Mouse (Mus musculus): Measurements from ENCODE around the gene Mis12. TPM values are rescaled to one million over a fixed set of nuclear protein-coding genes. Genes with fewer than 3 reads are reported as not detected.

The Mis12 gene
- total and polyA plus RNA-seq, 3 experiments, result 23.4 to 36.3 (median 35.6) TPM

DNA sequence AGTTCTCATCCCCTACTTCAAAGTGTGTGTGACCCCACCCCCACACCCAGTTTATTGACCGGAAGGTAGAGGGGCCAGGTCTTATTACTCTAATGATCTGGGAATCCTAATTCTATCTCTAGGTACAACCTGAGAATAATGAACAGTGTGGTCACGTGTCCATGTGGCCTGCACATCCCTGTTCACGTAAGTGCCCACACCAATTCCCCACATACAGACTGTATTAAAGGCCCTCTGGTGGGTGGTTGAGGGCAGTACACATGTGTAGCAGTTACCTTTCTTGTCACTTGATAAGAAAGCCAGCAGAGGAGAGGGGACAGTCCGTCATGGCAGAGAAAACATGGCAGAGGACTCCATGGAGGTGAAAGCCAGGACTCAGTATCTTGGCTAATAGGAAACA, 45.5 kb upstream of the Mis12 start:
- DNase-seq (ENCODE audit: extremely low read depth), result peak; percentile 56

DNA sequence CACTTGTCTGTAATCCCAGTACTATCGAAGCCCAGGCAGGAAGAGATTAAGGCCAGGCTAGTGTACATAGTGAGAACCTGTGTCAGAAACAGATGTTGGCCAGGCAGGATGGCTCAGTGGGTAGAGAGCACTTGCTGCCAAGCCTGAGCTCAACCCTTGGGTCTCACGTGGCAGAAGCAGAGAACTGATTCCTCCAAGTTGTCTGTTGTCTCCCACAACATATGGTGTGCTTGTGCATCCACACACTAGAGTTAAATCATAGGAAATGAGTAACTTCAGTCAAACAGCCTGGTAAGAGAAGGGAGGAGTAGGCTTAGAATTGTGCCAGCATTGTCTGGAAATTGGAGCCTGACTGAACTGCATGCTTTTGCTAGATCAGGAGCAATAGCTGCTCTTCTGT, 44.2 kb upstream of the Mis12 start:
- peaks cover 69 to 85% of the 10 kb centered on the region in 2 experiments for H3K36me3 ChIP-seq (replicated peaks in 1 of 2; ENCODE audit: control insufficient read depth in 1 of 2, insufficient read depth in 1 of 2, low read length in 1 of 2)
- H3K4me1 ChIP-seq (ENCODE audit: control insufficient read depth in 1 of 2, insufficient read depth in 2 of 2), result peaks cover 6 to 34% of the 10 kb centered on the region in 2 experiments
- no peak overlapping the region for H3K9ac ChIP-seq (ENCODE audit: insufficient read depth, low read depth)
- in situ Hi-C loops (cut with MboI; ENCODE audit: low pct_ligation_motif_present, low pct_unique_long_range_greater_than_20kb, low sequenced_read_pairs), result no loop called here
- TF ChIP-seq HCFC1 (IDR thresholded peaks at IDR 0.05; ENCODE audit: low read depth, low read length) (no peak), SMC3 (IDR thresholded peaks at IDR 0.05; ENCODE audit: low read depth, low read length) (no peak), KAT2A (IDR thresholded peaks at IDR 0.05; ENCODE audit: insufficient replicate concordance, low read length) (no peak), MAZ (IDR thresholded peaks at IDR 0.05; ENCODE audit: low read depth, low read length) (no peak), JUN (IDR thresholded peaks at IDR 0.05; ENCODE audit: insufficient read depth, low read depth, low read length) (no peak), EP300 (IDR thresholded peaks at IDR 0.05; ENCODE audit: low read length) (no peak), ZKSCAN1 (IDR thresholded peaks at IDR 0.05; ENCODE audit: borderline replicate concordance, low read depth, low read length) (no peak), SIN3A (IDR thresholded peaks at IDR 0.05; ENCODE audit: low read length) (no peak), NRF1 (IDR thresholded peaks at IDR 0.05; ENCODE audit: low read depth, low read length) (no peak), NELFE (IDR thresholded peaks at IDR 0.05; ENCODE audit: low read depth, low read length) (no peak), MEF2A (IDR thresholded peaks at IDR 0.05; ENCODE audit: borderline replicate concordance, low read depth, low read length) (no peak), MXI1 (IDR thresholded peaks at IDR 0.05; ENCODE audit: low read depth, low read length) (no peak), ZC3H11A (IDR thresholded peaks at IDR 0.05; ENCODE audit: low read depth, low read length) (no peak), JUND (conservative IDR thresholded peaks at IDR 0.05; ENCODE audit: low read depth, low read length) (no peak), BHLHE40 (IDR thresholded peaks at IDR 0.05; ENCODE audit: low read depth, low read length) (no peak), CHD2 (IDR thresholded peaks at IDR 0.05; ENCODE audit: low read length) (no peak), TBP (conservative IDR thresholded peaks at IDR 0.05; ENCODE audit: low read depth, low read length) (no peak), USF1 (IDR thresholded peaks at IDR 0.05; ENCODE audit: low read depth, low read length) (no peak), E2F4 (IDR thresholded peaks at IDR 0.05; ENCODE audit: insufficient replicate concordance, low read depth, low read length) (no peak), GABPA (IDR thresholded peaks at IDR 0.05; ENCODE audit: insufficient replicate concordance, low read depth, low read length) (no peak)
- H3K27me3 ChIP-seq (replicated peaks), result no peaks in the 10 kb centered on the region
- no peak overlapping the region for H3K4me3 ChIP-seq (replicated peaks in 1 of 3; ENCODE audit: low read depth in 2 of 3, low read length in 2 of 3, poor library complexity in 1 of 3)
- no peak overlapping the region for H3K27ac ChIP-seq (ENCODE audit: insufficient read depth, low read depth)
- peaks cover 3% of the 10 kb centered on the region for H3K9me3 ChIP-seq (replicated peaks; ENCODE audit: low read length)
- dilution Hi-C loops (cut with MboI; ENCODE audit: extremely low pct_ligation_motif_present, extremely low pct_unique_long_range_greater_than_20kb, low sequenced_read_pairs), result no loop called here
- DNase-seq (ENCODE audit: extremely low read depth), result no peak
- no peak overlapping the region for H3K4me2 ChIP-seq (ENCODE audit: insufficient read depth, low read depth, poor library complexity, severe bottlenecking)
- peaks cover 15% of the 10 kb centered on the region for H3K79me2 ChIP-seq (replicated peaks; ENCODE audit: control insufficient read depth, extremely low read depth, insufficient read depth, poor library complexity, severe bottlenecking)

More for the DNA sequence above, 45.5 kb upstream of the Mis12 start:
- Histone ChIP-seq H3K79me2 (replicated peaks; ENCODE audit: control insufficient read depth, extremely low read depth, insufficient read depth, poor library complexity, severe bottlenecking) (peaks cover 10% of the 10 kb centered on the region), H3K36me3 (replicated peaks in 1 of 2; ENCODE audit: control insufficient read depth in 1 of 2, insufficient read depth in 1 of 2, low read length in 1 of 2) (peaks cover 56 to 73% of the 10 kb centered on the region in 2 experiments), H3K9ac (ENCODE audit: insufficient read depth, low read depth) (no peak overlapping the region), H3K9me3 (replicated peaks; ENCODE audit: low read length) (peaks cover 3% of the 10 kb centered on the region), H3K4me1 (ENCODE audit: control insufficient read depth in 1 of 2, insufficient read depth in 2 of 2) (peaks cover 3 to 22% of the 10 kb centered on the region in 2 experiments; a peak in 3 of 4 replicates), H3K4me2 (ENCODE audit: insufficient read depth, low read depth, poor library complexity, severe bottlenecking) (no peak overlapping the region), H3K27me3 (replicated peaks) (no peaks in the 10 kb centered on the region), H3K27ac (ENCODE audit: insufficient read depth, low read depth) (no peak overlapping the region), H3K4me3 (replicated peaks in 1 of 3; ENCODE audit: low read depth in 2 of 3, low read length in 2 of 3, poor library complexity in 1 of 3) (no peak overlapping the region)
- dilution Hi-C loops (cut with MboI; ENCODE audit: extremely low pct_ligation_motif_present, extremely low pct_unique_long_range_greater_than_20kb, low sequenced_read_pairs), result no loop called here
- TF ChIP-seq HCFC1 (IDR thresholded peaks at IDR 0.05; ENCODE audit: low read depth, low read length), result no peak
- TF ChIP-seq SMC3 (IDR thresholded peaks at IDR 0.05; ENCODE audit: low read depth, low read length), result peak; percentile 32; the same call in 1 of the 2 replicates
- peak; percentile 61 to 62 for TF ChIP-seq CTCF (conservative IDR thresholded peaks at IDR 0.05 in 1 of 2, IDR thresholded peaks at IDR 0.05 in 1 of 2; ENCODE audit: low read depth in 2 of 2, low read length in 2 of 2)
- peak; percentile 40; the same call in 1 of the 2 replicates for TF ChIP-seq MYC (IDR thresholded peaks at IDR 0.05; ENCODE audit: low read depth, low read length)
- TF ChIP-seq RAD21 (IDR thresholded peaks at IDR 0.05; ENCODE audit: low read depth, low read length), result peak; percentile 8
- in situ Hi-C loops (cut with MboI; ENCODE audit: low pct_ligation_motif_present, low pct_unique_long_range_greater_than_20kb, low sequenced_read_pairs), result no loop called here
